Mouse (Mus musculus): ENCODE results near the gene Pacs2. TPM values are rescaled to one million over a fixed set of nuclear protein-coding genes. Genes with fewer than 3 reads are reported as not detected.

Pacs2 gene
- polyA plus RNA-seq, 1 experiment from 2014 or later: 26.1 TPM

- no peak for ATAC-seq (ENCODE audit: low read depth)
- Histone ChIP-seq H3K4me1 (replicated peaks) (peaks cover 70% of the 10 kb centered on the region), H3K27ac (replicated peaks) (no peak overlapping the region), H3K9me3 (no peaks in the 10 kb centered on the region), H3K4me2 (no peak overlapping the region), H3K36me3 (peaks cover 4% of the 10 kb centered on the region; the same call in 1 of the 2 replicates), H3K9ac (no peak overlapping the region), H3K27me3 (no peaks in the 10 kb centered on the region), H3K4me3 (no peak overlapping the region)
- WGBS: 87% methylated on average over 9 of the region's 9 CpGs
Observed at GRCm38 (mm10) chr12:113030993-113031392, 16.7 kb downstream of the Pacs2 start.

- no peaks in the 10 kb centered on the region for H3K9me3 ChIP-seq
- ATAC-seq (ENCODE audit: low read depth): no peak
- no peak overlapping the region for H3K9ac ChIP-seq
- 90% methylated on average over 6 of the region's 6 CpGs for WGBS
- peaks cover 70% of the 10 kb centered on the region for H3K4me1 ChIP-seq (replicated peaks)
- no peak overlapping the region for H3K27ac ChIP-seq (replicated peaks)
- H3K27me3 ChIP-seq: no peaks in the 10 kb centered on the region
- H3K36me3 ChIP-seq: peaks cover 2% of the 10 kb centered on the region; the same call in 1 of the 2 replicates
- H3K4me2 ChIP-seq: no peak overlapping the region
- no peak overlapping the region for H3K4me3 ChIP-seq
Observed at GRCm38 (mm10) chr12:113031441-113031840, 17.1 kb downstream of the Pacs2 start.

GRCm38 (mm10) chr12:113032296-113033250 lies 18.3 kb downstream of the Pacs2 start:
- Histone ChIP-seq H3K36me3 (no peaks in the 10 kb centered on the region), H3K4me2 (no peak overlapping the region), H3K4me1 (replicated peaks) (peaks cover 66% of the 10 kb centered on the region), H3K9me3 (no peaks in the 10 kb centered on the region), H3K9ac (peak overlapping the region; percentile 41), H3K27me3 (no peaks in the 10 kb centered on the region), H3K27ac (replicated peaks) (peak overlapping the region; percentile 67), H3K4me3 (no peak overlapping the region)
- peak; percentile 70 for ATAC-seq (ENCODE audit: low read depth)
- 52% methylated on average over 11 of the region's 11 CpGs for WGBS

- 92% methylated on average over 2 of the region's 2 CpGs for WGBS
- Histone ChIP-seq H3K9ac (no peak overlapping the region), H3K27me3 (no peaks in the 10 kb centered on the region), H3K4me1 (replicated peaks) (peaks cover 43% of the 10 kb centered on the region), H3K4me2 (no peak overlapping the region), H3K27ac (replicated peaks) (no peak overlapping the region), H3K4me3 (no peak overlapping the region), H3K36me3 (no peaks in the 10 kb centered on the region), H3K9me3 (no peaks in the 10 kb centered on the region)
- no peak for ATAC-seq (ENCODE audit: low read depth)
Observed at GRCm38 (mm10) chr12:113035093-113035492, 20.8 kb downstream of the Pacs2 start.

- 93% methylated on average over 4 of the region's 4 CpGs for WGBS
- no peak for ATAC-seq (ENCODE audit: low read depth)
Observed at GRCm38 (mm10) chr12:113036996-113037395, 22.7 kb downstream of the Pacs2 start.

GRCm38 (mm10) chr12:113038414-113038813 lies 24.1 kb downstream of the Pacs2 start:
- 89% methylated on average over 4 of the region's 4 CpGs for WGBS
- peaks cover 27% of the 10 kb centered on the region for H3K4me1 ChIP-seq (replicated peaks)
- H3K36me3 ChIP-seq: no peaks in the 10 kb centered on the region
- H3K4me2 ChIP-seq: no peak overlapping the region
- no peak overlapping the region for H3K4me3 ChIP-seq
- H3K27me3 ChIP-seq: no peaks in the 10 kb centered on the region
- H3K9me3 ChIP-seq: no peaks in the 10 kb centered on the region
- no peak overlapping the region for H3K27ac ChIP-seq (replicated peaks)
- no peak for ATAC-seq (ENCODE audit: low read depth)
- no peak overlapping the region for H3K9ac ChIP-seq

More at GRCm38 (mm10) chr12:113036996-113037395, 22.7 kb downstream of the Pacs2 start:
- Histone ChIP-seq H3K27me3 (no peaks in the 10 kb centered on the region), H3K4me2 (no peak overlapping the region), H3K4me3 (no peak overlapping the region), H3K4me1 (replicated peaks) (peaks cover 42% of the 10 kb centered on the region), H3K36me3 (no peaks in the 10 kb centered on the region), H3K27ac (replicated peaks) (no peak overlapping the region), H3K9ac (no peak overlapping the region), H3K9me3 (no peaks in the 10 kb centered on the region)

- Histone ChIP-seq H3K36me3 (peaks cover 21% of the 10 kb centered on the region), H3K27me3 (no peaks in the 10 kb centered on the region), H3K9me3 (no peaks in the 10 kb centered on the region), H3K4me1 (replicated peaks) (peaks cover 16% of the 10 kb centered on the region), H3K9ac (no peak overlapping the region), H3K4me3 (no peak overlapping the region), H3K4me2 (no peak overlapping the region), H3K27ac (replicated peaks) (peak overlapping the region; percentile 9)
- 57% methylated on average over 15 of the region's 15 CpGs for WGBS
- peak; percentile 72 for ATAC-seq (ENCODE audit: low read depth)
Observed at GRCm38 (mm10) chr12:113041481-113042439, 27.5 kb downstream of the Pacs2 start.

- no peak overlapping the region for H3K4me3 ChIP-seq
- no peak for ATAC-seq (ENCODE audit: low read depth)
- peaks cover 16% of the 10 kb centered on the region for H3K4me1 ChIP-seq (replicated peaks)
- no peak overlapping the region for H3K9ac ChIP-seq
- no peak overlapping the region for H3K27ac ChIP-seq (replicated peaks)
- no peaks in the 10 kb centered on the region for H3K9me3 ChIP-seq
- no peak overlapping the region for H3K4me2 ChIP-seq
- 78% methylated on average over 2 of the region's 2 CpGs for WGBS
- peaks cover 29% of the 10 kb centered on the region for H3K36me3 ChIP-seq
- H3K27me3 ChIP-seq: no peaks in the 10 kb centered on the region
Observed at GRCm38 (mm10) chr12:113042543-113042942, 28.2 kb downstream of the Pacs2 start.

- H3K4me1 ChIP-seq (replicated peaks): peaks cover 16% of the 10 kb centered on the region
- ATAC-seq (ENCODE audit: low read depth): no peak
- H3K27ac ChIP-seq (replicated peaks): no peak overlapping the region
- no peak overlapping the region for H3K4me3 ChIP-seq
- no peaks in the 10 kb centered on the region for H3K27me3 ChIP-seq
- H3K36me3 ChIP-seq: peaks cover 52% of the 10 kb centered on the region
- H3K9me3 ChIP-seq: no peaks in the 10 kb centered on the region
- 84% methylated on average over 3 of the region's 3 CpGs for WGBS
- no peak overlapping the region for H3K9ac ChIP-seq
- no peak overlapping the region for H3K4me2 ChIP-seq
Observed at GRCm38 (mm10) chr12:113044916-113045677, 30.8 kb downstream of the Pacs2 start.

GRCm38 (mm10) chr12:113046861-113047260 lies 32.6 kb downstream of the Pacs2 start:
- Histone ChIP-seq H3K4me3 (no peak overlapping the region), H3K36me3 (peaks cover 70% of the 10 kb centered on the region), H3K4me1 (replicated peaks) (no peaks in the 10 kb centered on the region; the same call in 1 of the 2 replicates), H3K27ac (replicated peaks) (no peak overlapping the region), H3K4me2 (no peak overlapping the region), H3K27me3 (no peaks in the 10 kb centered on the region), H3K9me3 (no peaks in the 10 kb centered on the region), H3K9ac (no peak overlapping the region)
- ATAC-seq (ENCODE audit: low read depth): no peak
- 88% methylated on average over 15 of the region's 15 CpGs for WGBS

- Histone ChIP-seq H3K4me1 (replicated peaks) (no peaks in the 10 kb centered on the region), H3K9ac (no peak overlapping the region), H3K27ac (replicated peaks) (no peak overlapping the region), H3K4me3 (no peak overlapping the region), H3K4me2 (no peak overlapping the region), H3K27me3 (no peaks in the 10 kb centered on the region), H3K9me3 (no peaks in the 10 kb centered on the region), H3K36me3 (peaks cover 82% of the 10 kb centered on the region)
- ATAC-seq (ENCODE audit: low read depth): no peak
- WGBS: 94% methylated on average over 5 of the region's 5 CpGs
Observed at GRCm38 (mm10) chr12:113048103-113048502, 33.8 kb downstream of the Pacs2 start.

Measured in neural tube, embryonic 13.5 days (tissue).